Mouse (Mus musculus): ENCODE results near the gene Rsrc1.
"Not testable (repeated sequence)": the region's sequence is repeated elsewhere in the genome, so short reads cannot be mapped to it uniquely, and the experiment has no call there.

Rsrc1 gene

GRCm38 (mm10) chr3:66985539-66986286, 4.5 kb downstream of the Rsrc1 start:
- DNase-seq (ENCODE audit: low read depth, low spot score): peak; percentile 87

GRCm38 (mm10) chr3:66986287-66986560, 5.0 kb downstream of the Rsrc1 start:
- DNase-seq (ENCODE audit: low read depth, low spot score): no peak

- no peak for DNase-seq (ENCODE audit: low read depth, low spot score)
Observed at GRCm38 (mm10) chr3:66996820-66997219, 15.6 kb downstream of the Rsrc1 start.

GRCm38 (mm10) chr3:67036387-67037062, 55.3 kb downstream of the Rsrc1 start:
- peak; percentile 8 for DNase-seq (ENCODE audit: low read depth, low spot score)

GRCm38 (mm10) chr3:67059755-67060154, 78.6 kb downstream of the Rsrc1 start:
- DNase-seq (ENCODE audit: low read depth, low spot score): no peak

- DNase-seq (ENCODE audit: low read depth, low spot score): peak; percentile 14
Observed at GRCm38 (mm10) chr3:67070575-67071488, 89.6 kb downstream of the Rsrc1 start.

- DNase-seq (ENCODE audit: low read depth, low spot score): not testable (repeated sequence)
Observed at GRCm38 (mm10) chr3:67073653-67074052, 92.5 kb downstream of the Rsrc1 start.

- no peak for DNase-seq (ENCODE audit: low read depth, low spot score)
Observed at GRCm38 (mm10) chr3:67075484-67075883, 94.3 kb downstream of the Rsrc1 start.

GRCm38 (mm10) chr3:67084742-67085141, 103.6 kb downstream of the Rsrc1 start:
- DNase-seq (ENCODE audit: low read depth, low spot score): no peak

GRCm38 (mm10) chr3:67108428-67108827, 127.2 kb downstream of the Rsrc1 start:
- no peak for DNase-seq (ENCODE audit: low read depth, low spot score)

- no peak for DNase-seq (ENCODE audit: low read depth, low spot score)
Observed at GRCm38 (mm10) chr3:67116317-67116716, 135.1 kb downstream of the Rsrc1 start.

- no peak for DNase-seq (ENCODE audit: low read depth, low spot score)
Observed at GRCm38 (mm10) chr3:67132521-67132920, 151.3 kb downstream of the Rsrc1 start.

GRCm38 (mm10) chr3:67135749-67136375, 154.7 kb downstream of the Rsrc1 start:
- no peak for DNase-seq (ENCODE audit: low read depth, low spot score)

- no peak for DNase-seq (ENCODE audit: low read depth, low spot score)
Observed at GRCm38 (mm10) chr3:67144952-67145351, 163.8 kb downstream of the Rsrc1 start.

GRCm38 (mm10) chr3:67146280-67146679, 165.1 kb downstream of the Rsrc1 start:
- no peak for DNase-seq (ENCODE audit: low read depth, low spot score)

- no peak for DNase-seq (ENCODE audit: low read depth, low spot score)
Observed at GRCm38 (mm10) chr3:67147246-67147645, 166.1 kb downstream of the Rsrc1 start.

- peak; percentile 41 for DNase-seq (ENCODE audit: low read depth, low spot score)
Observed at GRCm38 (mm10) chr3:67197179-67197578, 216.0 kb downstream of the Rsrc1 start.

GRCm38 (mm10) chr3:67213047-67213457, 231.9 kb downstream of the Rsrc1 start:
- DNase-seq (ENCODE audit: low read depth, low spot score): no peak

GRCm38 (mm10) chr3:67232617-67233241, 251.5 kb downstream of the Rsrc1 start:
- peak; percentile 5 for DNase-seq (ENCODE audit: low read depth, low spot score)

GRCm38 (mm10) chr3:67242451-67242850, 261.3 kb downstream of the Rsrc1 start:
- not testable (repeated sequence) for DNase-seq (ENCODE audit: low read depth, low spot score)

GRCm38 (mm10) chr3:67267448-67267847, 286.3 kb downstream of the Rsrc1 start:
- DNase-seq (ENCODE audit: low read depth, low spot score): no peak
